Mouse (Mus musculus): Measurements from ENCODE around the gene Pepd.

GRCm38 (mm10) chr7:34910096-34911066 is 1.8 kb upstream of the Pepd start:
- no peak for TF ChIP-seq CTCF (IDR thresholded peaks at IDR 0.05)
- no peak for TF ChIP-seq EP300 (IDR thresholded peaks at IDR 0.05)
